Mouse (Mus musculus): ENCODE measurements around the gene Klhl22. TPM values are rescaled to one million over a fixed set of nuclear protein-coding genes. Genes with fewer than 3 reads are reported as not detected.
"Not testable (repeated sequence)": the region's sequence is repeated elsewhere in the genome, so short reads cannot be mapped to it uniquely, and the experiment has no call there.

Klhl22 gene
- polyA plus RNA-seq, 1 experiment from 2014 or later = 47.5 TPM

- peaks cover 20% of the 10 kb centered on the region for H3K27me3 ChIP-seq (replicated peaks; ENCODE audit: control insufficient read depth, insufficient read depth, low read length)
- H3K4me1 ChIP-seq (replicated peaks; ENCODE audit: control insufficient read depth, insufficient read depth, low read length) = peaks cover 9% of the 10 kb centered on the region; the same call in 1 of the 2 replicates
- H3K4me3 ChIP-seq (ENCODE audit: low read depth, low read length) = no peak overlapping the region
- H3K27ac ChIP-seq (ENCODE audit: low read depth, low read length) = no peak overlapping the region
- H3K4me2 ChIP-seq = no peak overlapping the region
- ATAC-seq (replicated peaks; ENCODE audit: low FRiP score) (no peak), DNase-seq (ENCODE audit: low spot score) (no peak)
- no peak overlapping the region for H3K9ac ChIP-seq (ENCODE audit: low read depth, low read length)
- H3K9me3 ChIP-seq (ENCODE audit: control insufficient read depth, low read length) = no peaks in the 10 kb centered on the region
- H3K36me3 ChIP-seq (ENCODE audit: control insufficient read depth, insufficient read depth, low read length) = no peaks in the 10 kb centered on the region
These were observed 29.4 kb upstream of the Klhl22 start for GRCm38 (mm10) chr16:17729974-17730373.

- 30% methylated on average over 3 of the region's 3 CpGs for WGBS
- no peak for DNase-seq (ENCODE audit: low spot score)
- H3K27ac ChIP-seq (ENCODE audit: low read depth, low read length) = no peak overlapping the region
- no peak overlapping the region for H3K9ac ChIP-seq (ENCODE audit: low read depth, low read length)
- H3K4me2 ChIP-seq = no peak overlapping the region
- H3K27me3 ChIP-seq (replicated peaks; ENCODE audit: control insufficient read depth, insufficient read depth, low read length) = peaks cover 26% of the 10 kb centered on the region
- H3K9me3 ChIP-seq (ENCODE audit: control insufficient read depth, low read length) = no peaks in the 10 kb centered on the region
- H3K4me1 ChIP-seq (replicated peaks; ENCODE audit: control insufficient read depth, insufficient read depth, low read length) = peaks cover 4% of the 10 kb centered on the region; the same call in 1 of the 2 replicates
- no peak overlapping the region for H3K4me3 ChIP-seq (ENCODE audit: low read depth, low read length)
- no peaks in the 10 kb centered on the region for H3K36me3 ChIP-seq (ENCODE audit: control insufficient read depth, insufficient read depth, low read length)
- ATAC-seq (replicated peaks; ENCODE audit: low FRiP score) = no peak
These were observed 27.4 kb upstream of the Klhl22 start for GRCm38 (mm10) chr16:17732021-17732420.

- 61% methylated on average over 6 of the region's 6 CpGs for WGBS
- Histone ChIP-seq H3K4me2 (no peak overlapping the region), H3K36me3 (ENCODE audit: control insufficient read depth, insufficient read depth, low read length) (no peaks in the 10 kb centered on the region), H3K27me3 (replicated peaks; ENCODE audit: control insufficient read depth, insufficient read depth, low read length) (peaks cover 26% of the 10 kb centered on the region), H3K4me1 (replicated peaks; ENCODE audit: control insufficient read depth, insufficient read depth, low read length) (0 out of 2 replicates have a peak, but pooled peaks cover 4% of the 10 kb centered on the region), H3K27ac (ENCODE audit: low read depth, low read length) (no peak overlapping the region), H3K9me3 (ENCODE audit: control insufficient read depth, low read length) (no peaks in the 10 kb centered on the region), H3K4me3 (ENCODE audit: low read depth, low read length) (no peak overlapping the region), H3K9ac (ENCODE audit: low read depth, low read length) (no peak overlapping the region)
- DNase-seq (ENCODE audit: low spot score) (no peak), ATAC-seq (replicated peaks; ENCODE audit: low FRiP score) (no peak)
These were observed 27.0 kb upstream of the Klhl22 start for GRCm38 (mm10) chr16:17732431-17732830.

- DNase-seq (ENCODE audit: low spot score) (no peak), ATAC-seq (replicated peaks; ENCODE audit: low FRiP score) (no peak)
- peaks cover 26% of the 10 kb centered on the region for H3K27me3 ChIP-seq (replicated peaks; ENCODE audit: control insufficient read depth, insufficient read depth, low read length)
- H3K27ac ChIP-seq (ENCODE audit: low read depth, low read length) = no peak within 1 kb of the TSS
- WGBS = 30% methylated on average over 3 of the region's 3 CpGs
- H3K4me3 ChIP-seq (ENCODE audit: low read depth, low read length) = no peak within 1 kb of the TSS
- no peak within 1 kb of the TSS for H3K4me2 ChIP-seq
- no peaks in the 10 kb centered on the region for H3K9me3 ChIP-seq (ENCODE audit: control insufficient read depth, low read length)
- no peak within 1 kb of the TSS for H3K9ac ChIP-seq (ENCODE audit: low read depth, low read length)
- H3K4me1 ChIP-seq (replicated peaks; ENCODE audit: control insufficient read depth, insufficient read depth, low read length) = no peaks in the 10 kb centered on the region
- H3K36me3 ChIP-seq (ENCODE audit: control insufficient read depth, insufficient read depth, low read length) = no peaks in the 10 kb centered on the region
These were observed 26.5 kb upstream of the Klhl22 start, which contains the start of gene Med15 for GRCm38 (mm10) chr16:17732841-17733340. Gene Med15, minus strand, starts transcription at chr16:17732891.

- DNase-seq (ENCODE audit: low spot score) (no peak), ATAC-seq (replicated peaks; ENCODE audit: low FRiP score) (no peak)
- Histone ChIP-seq H3K4me1 (replicated peaks; ENCODE audit: control insufficient read depth, insufficient read depth, low read length) (no peaks in the 10 kb centered on the region), H3K9me3 (ENCODE audit: control insufficient read depth, low read length) (no peaks in the 10 kb centered on the region), H3K4me3 (ENCODE audit: low read depth, low read length) (no peak overlapping the region), H3K36me3 (ENCODE audit: control insufficient read depth, insufficient read depth, low read length) (no peaks in the 10 kb centered on the region), H3K27me3 (replicated peaks; ENCODE audit: control insufficient read depth, insufficient read depth, low read length) (peaks cover 26% of the 10 kb centered on the region), H3K27ac (ENCODE audit: low read depth, low read length) (no peak overlapping the region), H3K4me2 (peak overlapping the region; percentile 4; the same call in 1 of the 2 replicates), H3K9ac (ENCODE audit: low read depth, low read length) (no peak overlapping the region)
- 70% methylated on average over 2 of the region's 2 CpGs for WGBS
These were observed 25.8 kb upstream of the Klhl22 start for GRCm38 (mm10) chr16:17733646-17734045.

GRCm38 (mm10) chr16:17734872-17735271 is 24.5 kb upstream of the Klhl22 start:
- peaks cover 26% of the 10 kb centered on the region for H3K27me3 ChIP-seq (replicated peaks; ENCODE audit: control insufficient read depth, insufficient read depth, low read length)
- not testable (repeated sequence) for H3K4me2 ChIP-seq; DNase-seq (ENCODE audit: low spot score); H3K9me3 ChIP-seq (ENCODE audit: control insufficient read depth, low read length); H3K4me3 ChIP-seq (ENCODE audit: low read depth, low read length); H3K27ac ChIP-seq (ENCODE audit: low read depth, low read length); H3K4me1 ChIP-seq (replicated peaks; ENCODE audit: control insufficient read depth, insufficient read depth, low read length); H3K36me3 ChIP-seq (ENCODE audit: control insufficient read depth, insufficient read depth, low read length); ATAC-seq (replicated peaks; ENCODE audit: low FRiP score); H3K9ac ChIP-seq (ENCODE audit: low read depth, low read length)
- WGBS = 71% methylated on average over 6 of the region's 6 CpGs

GRCm38 (mm10) chr16:17736156-17736555 is 23.3 kb upstream of the Klhl22 start:
- Histone ChIP-seq H3K36me3 (ENCODE audit: control insufficient read depth, insufficient read depth, low read length) (no peaks in the 10 kb centered on the region), H3K4me3 (ENCODE audit: low read depth, low read length) (no peak overlapping the region), H3K9me3 (ENCODE audit: control insufficient read depth, low read length) (no peaks in the 10 kb centered on the region), H3K4me1 (replicated peaks; ENCODE audit: control insufficient read depth, insufficient read depth, low read length) (no peaks in the 10 kb centered on the region), H3K27me3 (replicated peaks; ENCODE audit: control insufficient read depth, insufficient read depth, low read length) (peaks cover 26% of the 10 kb centered on the region), H3K4me2 (no peak overlapping the region), H3K27ac (ENCODE audit: low read depth, low read length) (no peak overlapping the region), H3K9ac (ENCODE audit: low read depth, low read length) (no peak overlapping the region)
- WGBS = 33% methylated on average over 4 of the region's 4 CpGs
- ATAC-seq (replicated peaks; ENCODE audit: low FRiP score) (no peak), DNase-seq (ENCODE audit: low spot score) (no peak)

- no peaks in the 10 kb centered on the region for H3K36me3 ChIP-seq (ENCODE audit: control insufficient read depth, insufficient read depth, low read length)
- H3K4me2 ChIP-seq = no peak overlapping the region
- ATAC-seq (replicated peaks; ENCODE audit: low FRiP score) (no peak), DNase-seq (ENCODE audit: low spot score) (no peak)
- peaks cover 6% of the 10 kb centered on the region; the same call in 1 of the 2 replicates for H3K27me3 ChIP-seq (replicated peaks; ENCODE audit: control insufficient read depth, insufficient read depth, low read length)
- H3K9me3 ChIP-seq (ENCODE audit: control insufficient read depth, low read length) = no peaks in the 10 kb centered on the region
- H3K9ac ChIP-seq (ENCODE audit: low read depth, low read length) = no peak overlapping the region
- no peak overlapping the region for H3K4me3 ChIP-seq (ENCODE audit: low read depth, low read length)
- no peaks in the 10 kb centered on the region for H3K4me1 ChIP-seq (replicated peaks; ENCODE audit: control insufficient read depth, insufficient read depth, low read length)
- H3K27ac ChIP-seq (ENCODE audit: low read depth, low read length) = no peak overlapping the region
- WGBS = 57% methylated on average over 4 of the region's 4 CpGs
These were observed 19.3 kb upstream of the Klhl22 start for GRCm38 (mm10) chr16:17740080-17740479.

- ATAC-seq (replicated peaks; ENCODE audit: low FRiP score) (no peak), DNase-seq (ENCODE audit: low spot score) (no peak)
- Histone ChIP-seq H3K4me3 (ENCODE audit: low read depth, low read length) (no peak overlapping the region), H3K36me3 (ENCODE audit: control insufficient read depth, insufficient read depth, low read length) (no peaks in the 10 kb centered on the region), H3K27me3 (replicated peaks; ENCODE audit: control insufficient read depth, insufficient read depth, low read length) (no peaks in the 10 kb centered on the region), H3K9ac (ENCODE audit: low read depth, low read length) (no peak overlapping the region), H3K9me3 (ENCODE audit: control insufficient read depth, low read length) (no peaks in the 10 kb centered on the region), H3K4me2 (no peak overlapping the region), H3K27ac (ENCODE audit: low read depth, low read length) (no peak overlapping the region), H3K4me1 (replicated peaks; ENCODE audit: control insufficient read depth, insufficient read depth, low read length) (no peaks in the 10 kb centered on the region)
- WGBS = 90% methylated on average over 1 of the region's 1 CpGs
These were observed 16.6 kb upstream of the Klhl22 start for GRCm38 (mm10) chr16:17742810-17743209.

All from liver, embryonic 11.5 days (tissue).